Comparison of ENCODE assay signal across 8 mouse cellular contexts in genomic region chr5:111414192-111414591, GRCm38 (mm10). TPM values are rescaled to one million over a fixed set of nuclear protein-coding genes. Genes with fewer than 3 reads are reported as not detected.
DNase-seq lines count a peak whose midpoint lies in the region; ATAC-seq and TF ChIP-seq lines count a peak whose summit lies in the region.

No protein-coding gene starts in this region.

- TF ChIP-seq EP300 in liver, postnatal 0 days (IDR thresholded peaks at IDR 0.05; ENCODE audit: low read depth): no peak

- TF ChIP-seq POLR2A in testis, adult 2 months (IDR thresholded peaks at IDR 0.05; ENCODE audit: control insufficient read depth, low read depth, low read length): no peak

- H3K4me2 ChIP-seq in embryonic facial prominence, embryonic 12.5 days (replicated peaks): peak overlapping the region; percentile 91
- H3K4me2 ChIP-seq in heart, embryonic 12.5 days: no peak overlapping the region; the same call in 1 of the 2 replicates
- no peak overlapping the region for H3K4me2 ChIP-seq in liver, postnatal 0 days (ENCODE audit: low read depth, low read length)
- no peak overlapping the region for H3K4me2 ChIP-seq in neural tube, embryonic 14.5 days (ENCODE audit: low read depth, low read length)

- peak overlapping the region; percentile 43; the same call in 1 of the 2 replicates for H3K9ac ChIP-seq in embryonic facial prominence, embryonic 12.5 days
- peak overlapping the region; percentile 51; the same call in 1 of the 2 replicates for H3K9ac ChIP-seq in heart, embryonic 12.5 days
- no peak overlapping the region for H3K9ac ChIP-seq in liver, postnatal 0 days (replicated peaks)
- H3K9ac ChIP-seq in neural tube, embryonic 14.5 days (replicated peaks; ENCODE audit: low read depth, low read length): no peak overlapping the region

- H3K4me3 ChIP-seq in testis, adult 2 months (ENCODE audit: control insufficient read depth, low read depth, low read length): no peak overlapping the region
- H3K4me3 ChIP-seq in embryonic facial prominence, embryonic 12.5 days: no peak overlapping the region
- H3K4me3 ChIP-seq in heart, embryonic 12.5 days: no peak overlapping the region
- H3K4me3 ChIP-seq in liver, postnatal 0 days (ENCODE audit: low read depth, low read length): no peak overlapping the region
- no peak overlapping the region for H3K4me3 ChIP-seq in neural tube, embryonic 14.5 days (ENCODE audit: low read depth, low read length)

- no peaks in the 10 kb centered on the region for H3K9me3 ChIP-seq in embryonic facial prominence, embryonic 12.5 days
- no peaks in the 10 kb centered on the region for H3K9me3 ChIP-seq in heart, embryonic 12.5 days (replicated peaks)
- no peaks in the 10 kb centered on the region for H3K9me3 ChIP-seq in liver, postnatal 0 days (ENCODE audit: low read length)
- no peaks in the 10 kb centered on the region for H3K9me3 ChIP-seq in neural tube, embryonic 14.5 days (ENCODE audit: control insufficient read depth, low read length)

- ATAC-seq in embryonic facial prominence, embryonic 12.5 days (ENCODE audit: insufficient number of reproducible peaks, insufficient read depth, low FRiP score, low TSS enrichment): 0 out of 2 replicates have a peak, but pooled peaks have one; percentile 37
- ATAC-seq in heart, embryonic 12.5 days (ENCODE audit: insufficient number of reproducible peaks, low FRiP score): no peak
- ATAC-seq in liver, postnatal 0 days: 0 out of 2 replicates have a peak, but pooled peaks have one; percentile 28
- ATAC-seq in neural tube, embryonic 14.5 days (ENCODE audit: low read depth): peak; percentile 29; the same call in 1 of the 2 replicates

- TF ChIP-seq CTCF in testis, adult 2 months (IDR thresholded peaks at IDR 0.05; ENCODE audit: control insufficient read depth, insufficient read depth, insufficient replicate concordance, low read depth, low read length): peak; percentile 51; the same call in 1 of the 2 replicates
- TF ChIP-seq CTCF in liver, postnatal 0 days (IDR thresholded peaks at IDR 0.05; ENCODE audit: low read depth): peak; percentile 81

- peaks cover 13% of the 10 kb centered on the region for H3K4me1 ChIP-seq in testis, adult 2 months (ENCODE audit: control insufficient read depth, insufficient read depth, low read length)
- peaks cover 40% of the 10 kb centered on the region for H3K4me1 ChIP-seq in embryonic facial prominence, embryonic 12.5 days
- peaks cover 45% of the 10 kb centered on the region for H3K4me1 ChIP-seq in heart, embryonic 12.5 days (replicated peaks)
- peaks cover 3% of the 10 kb centered on the region; the same call in 1 of the 2 replicates for H3K4me1 ChIP-seq in liver, postnatal 0 days (ENCODE audit: insufficient read depth)
- H3K4me1 ChIP-seq in neural tube, embryonic 14.5 days (ENCODE audit: control insufficient read depth, insufficient read depth, low read length): peaks cover 14% of the 10 kb centered on the region

- 1% methylated on average over 5 of the region's 5 CpGs for WGBS in embryonic facial prominence, embryonic 12.5 days
- WGBS in heart, embryonic 12.5 days: under 1% methylated on average over 5 of the region's 5 CpGs
- 5% methylated on average over 5 of the region's 5 CpGs for WGBS in liver, postnatal 0 days (ENCODE audit: insufficient replicate concordance)
- WGBS in neural tube, embryonic 14.5 days: 0% methylated on average over 5 of the region's 5 CpGs

- no peak overlapping the region for H3K27ac ChIP-seq in testis, adult 2 months (ENCODE audit: control insufficient read depth, insufficient read depth, low read depth, low read length)
- peak overlapping the region; percentile 67 for H3K27ac ChIP-seq in embryonic facial prominence, embryonic 12.5 days
- no peak overlapping the region for H3K27ac ChIP-seq in heart, embryonic 12.5 days (ENCODE audit: poor library complexity, severe bottlenecking)
- H3K27ac ChIP-seq in liver, postnatal 0 days (ENCODE audit: low read depth): no peak overlapping the region
- no peak overlapping the region for H3K27ac ChIP-seq in neural tube, embryonic 14.5 days (ENCODE audit: low read depth, low read length)

- H3K36me3 ChIP-seq in testis, adult 2 months (ENCODE audit: control insufficient read depth, insufficient read depth, low read length): no peaks in the 10 kb centered on the region
- peaks cover 8% of the 10 kb centered on the region for H3K36me3 ChIP-seq in embryonic facial prominence, embryonic 12.5 days
- H3K36me3 ChIP-seq in heart, embryonic 12.5 days: no peaks in the 10 kb centered on the region
- no peaks in the 10 kb centered on the region for H3K36me3 ChIP-seq in liver, postnatal 0 days (replicated peaks; ENCODE audit: insufficient read depth, low read length)
- H3K36me3 ChIP-seq in neural tube, embryonic 14.5 days (ENCODE audit: control insufficient read depth, insufficient read depth, low read length): no peaks in the 10 kb centered on the region

- H3K27me3 ChIP-seq in testis, adult 2 months (ENCODE audit: control insufficient read depth, insufficient read depth, low read length): no peaks in the 10 kb centered on the region
- no peaks in the 10 kb centered on the region for H3K27me3 ChIP-seq in embryonic facial prominence, embryonic 12.5 days
- H3K27me3 ChIP-seq in heart, embryonic 12.5 days (replicated peaks): peaks cover 25% of the 10 kb centered on the region
- H3K27me3 ChIP-seq in liver, postnatal 0 days (ENCODE audit: insufficient read depth, low read length): peaks cover 46% of the 10 kb centered on the region
- H3K27me3 ChIP-seq in neural tube, embryonic 14.5 days (ENCODE audit: control insufficient read depth, insufficient read depth, low read length): peaks cover 2% of the 10 kb centered on the region; the same call in 1 of the 2 replicates

- no peak for DNase-seq in testis, postnatal 14 days (ENCODE audit: low spot score)
- peak; percentile 87 for DNase-seq in kidney, postnatal 10 days
- peak; percentile 73 for DNase-seq in liver, postnatal 0 days
- DNase-seq in thymus, postnatal 0 days (ENCODE audit: low spot score): peak; percentile 90

RNA-seq across cellular contexts. Expression of gene Mn1, which starts 3.0 kb away (rescaled TPM):
- 0.23 and 0.34 TPM in 2 replicates for polyA plus RNA-seq in testis, adult 2 months (2012; rRNA removed)
- polyA plus RNA-seq in embryonic facial prominence, embryonic 12.5 days (2016; fragmentation: Nextera tagmentation; extraction: Ambion mirVana): 57.8 and 58.3 TPM in 2 replicates
- polyA plus RNA-seq in heart, embryonic 12.5 days (2016; fragmentation: Nextera tagmentation; extraction: Ambion mirVana): 8.0 and 8.2 TPM in 2 replicates
- 1.00 and 1.4 TPM in 2 replicates for polyA plus RNA-seq in liver, postnatal 0 days (2015; fragmentation: Nextera tagmentation; extraction: Ambion mirVana)
- 18.6 and 19.2 TPM in 2 replicates for polyA plus RNA-seq in neural tube, embryonic 14.5 days (2014; fragmentation: Nextera tagmentation; extraction: Ambion mirVana)
- polyA plus RNA-seq in thymus, postnatal 0 days (2015; fragmentation: Nextera tagmentation; extraction: Ambion mirVana): 2.7 and 2.9 TPM in 2 replicates

Comparison
In these comparisons a context has a peak if more than half of its experiments do, and no peak if none do; other contexts are left out.
1. H3K9ac ChIP-seq: peak in embryonic facial prominence, embryonic 12.5 days (single experiment) and heart, embryonic 12.5 days (single experiment); none in liver, postnatal 0 days (single experiment) and neural tube, embryonic 14.5 days (single experiment).